Mouse (Mus musculus) frontal cortex, adult (tissue): ENCODE data around the gene Sparcl1.
A peak's percentile ranks its signal among the peaks of the same experiment; 100 is the strongest.

Experiments
- ATAC-seq: cut with Nextera tagmentation; 2 replicates; pipeline ENCODE4 v1.9.2; 2017; ENCODE audit warnings: mild to moderate bottlenecking, moderate library complexity, mixed read lengths; ENCODE audit not compliant: low TSS enrichment

Sparcl1 gene

DNA sequence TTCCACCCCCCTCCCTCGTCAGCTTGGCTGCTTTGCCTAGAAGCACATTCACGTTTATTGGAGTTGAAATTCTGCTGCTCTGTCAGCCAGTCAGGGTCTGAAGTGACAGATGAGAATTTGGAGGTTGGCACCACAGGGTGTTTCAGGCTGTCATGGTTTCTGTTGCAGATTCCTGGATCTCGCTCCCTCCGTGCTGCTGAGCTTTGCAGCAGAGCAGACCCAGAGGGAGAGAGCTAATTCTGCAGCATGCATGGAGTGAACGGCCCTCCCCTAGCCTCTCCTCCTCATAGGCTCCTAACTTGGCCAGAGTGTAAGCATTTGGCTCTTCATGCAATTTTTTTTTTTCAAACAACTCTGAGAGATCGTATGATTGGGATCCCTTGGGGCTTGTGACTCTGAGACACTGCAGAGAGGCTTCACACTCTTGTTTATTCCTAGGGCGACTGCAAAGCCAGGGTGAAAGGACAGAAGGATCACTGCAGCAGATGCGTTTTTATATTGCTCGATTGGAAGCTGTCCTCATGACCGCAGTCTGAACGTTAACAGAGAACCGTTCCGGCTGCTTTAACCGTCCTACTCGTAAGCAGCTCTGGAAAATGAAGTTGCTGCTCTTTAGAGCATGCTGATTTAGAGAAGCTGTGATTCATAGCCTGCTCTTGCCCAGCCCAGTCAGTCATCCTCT lies at the start of gene Sparcl1:
Sparcl1 (minus strand) TSS at position 243 of the 682 bp plus-strand sequence.
- ATAC-seq: peak; percentile 50

DNA sequence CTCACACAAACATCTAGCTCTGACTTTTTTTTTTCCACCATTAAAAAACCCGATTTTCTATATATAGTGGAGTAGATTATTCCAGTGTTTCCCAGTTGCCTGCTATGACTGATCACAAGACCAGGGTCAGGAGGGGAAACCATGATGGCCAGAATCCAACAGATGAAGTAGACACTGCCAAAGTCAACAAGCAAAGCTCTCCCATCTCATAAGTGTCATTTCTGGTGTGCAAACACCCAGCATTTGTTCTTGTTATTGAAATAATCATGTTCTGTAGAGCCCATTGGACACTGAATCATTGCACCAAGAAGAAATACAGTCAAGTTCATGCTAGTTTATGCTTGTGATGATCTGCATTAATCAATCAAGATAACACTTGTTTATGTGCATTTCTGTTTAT lies 47.9 kb upstream of the Sparcl1 start:
- ATAC-seq: no peak

DNA sequence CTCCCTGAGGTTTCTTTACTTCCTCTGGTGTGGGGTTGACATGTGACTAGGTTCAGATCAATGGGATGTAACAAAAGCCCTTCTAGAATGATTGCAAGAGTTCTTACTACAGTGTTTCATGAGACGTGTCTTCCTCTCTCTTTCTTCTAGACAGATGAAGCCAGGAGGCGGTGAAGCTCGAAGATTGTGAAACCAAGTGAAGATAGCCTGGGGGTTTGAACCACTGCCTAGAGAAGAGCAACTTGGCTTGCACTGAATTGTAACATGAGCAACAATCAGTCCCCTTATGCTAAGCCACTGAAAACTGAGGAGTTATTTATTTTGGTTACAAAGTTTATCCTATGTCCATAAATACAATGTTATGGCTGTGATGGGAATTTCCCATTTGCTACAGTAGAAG lies 47.0 kb upstream of the Sparcl1 start:
- ATAC-seq: no peak

DNA sequence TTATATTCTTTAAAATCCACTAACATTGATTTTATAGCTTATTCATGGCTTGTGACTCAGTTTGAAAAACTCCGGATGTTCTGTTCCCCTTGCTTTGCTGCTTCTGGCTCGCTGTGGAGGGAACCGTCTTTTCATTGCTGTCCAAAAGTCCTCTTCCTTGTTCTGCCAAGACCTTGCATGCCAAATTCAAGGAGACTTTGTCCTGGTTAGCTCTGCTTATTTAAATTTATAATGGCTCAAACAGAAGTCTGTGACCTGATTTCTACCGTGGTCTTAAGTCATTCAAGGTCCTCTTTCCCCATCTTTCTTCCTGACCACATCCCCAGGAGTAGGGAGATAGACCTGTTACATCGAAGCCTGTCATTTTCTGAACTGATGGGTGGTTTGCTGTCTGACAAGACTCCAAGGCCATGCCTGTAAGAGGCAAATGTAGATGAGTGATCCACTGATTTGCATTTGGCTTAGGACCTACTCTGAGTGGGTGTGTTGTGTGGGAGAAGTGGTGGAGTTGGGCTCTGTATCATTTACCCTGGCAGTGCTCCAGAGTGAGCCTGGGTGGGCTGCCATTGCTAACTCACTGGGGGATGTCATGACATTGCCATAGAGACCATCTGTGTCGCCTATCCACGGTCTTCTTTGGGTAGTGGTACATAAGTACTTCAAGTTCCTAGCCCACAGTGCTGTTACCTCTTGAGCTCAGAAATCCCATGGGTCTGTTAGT lies 45.0 kb upstream of the Sparcl1 start:
- peak; percentile 80 for ATAC-seq

DNA sequence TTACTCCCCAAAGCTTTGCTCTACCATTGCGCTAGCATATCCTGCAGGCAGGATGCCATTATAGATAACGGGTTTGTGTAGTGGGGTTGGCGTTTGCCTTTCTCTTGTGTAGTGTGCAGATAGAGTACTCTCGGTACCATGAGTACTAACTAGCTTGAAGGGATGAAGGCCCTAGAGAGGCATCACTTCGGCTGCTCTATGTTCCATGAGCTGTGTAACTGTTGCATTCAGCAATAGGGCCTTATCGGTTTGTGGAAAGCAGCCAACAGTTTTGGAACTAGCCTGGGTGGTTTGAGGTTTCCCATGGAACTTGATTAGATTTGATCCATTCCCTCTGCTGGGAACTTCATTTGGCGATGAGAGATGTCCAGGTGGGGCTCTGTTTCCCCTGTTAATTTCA lies 44.2 kb upstream of the Sparcl1 start:
- ATAC-seq: no peak

DNA sequence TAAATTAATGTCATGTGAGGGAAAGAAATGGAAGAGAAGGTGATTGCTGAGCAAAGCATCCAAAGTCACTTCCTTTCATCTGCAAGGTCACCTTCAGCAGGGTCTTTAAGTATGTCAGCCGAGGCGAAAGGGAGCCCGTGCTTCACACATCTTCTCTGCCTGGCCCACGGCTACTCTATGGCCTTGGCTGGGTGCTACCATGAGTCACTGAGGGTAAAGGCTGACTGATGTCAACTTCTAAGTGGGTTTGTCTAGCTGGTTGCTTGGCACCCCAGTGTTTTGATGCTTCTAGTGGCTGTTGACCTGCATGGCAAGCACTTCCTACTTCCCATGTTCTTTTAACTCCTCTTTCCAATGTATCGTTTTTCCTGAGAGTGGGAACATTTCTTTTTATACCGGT lies 36.7 kb upstream of the Sparcl1 start:
- no peak for ATAC-seq

DNA sequence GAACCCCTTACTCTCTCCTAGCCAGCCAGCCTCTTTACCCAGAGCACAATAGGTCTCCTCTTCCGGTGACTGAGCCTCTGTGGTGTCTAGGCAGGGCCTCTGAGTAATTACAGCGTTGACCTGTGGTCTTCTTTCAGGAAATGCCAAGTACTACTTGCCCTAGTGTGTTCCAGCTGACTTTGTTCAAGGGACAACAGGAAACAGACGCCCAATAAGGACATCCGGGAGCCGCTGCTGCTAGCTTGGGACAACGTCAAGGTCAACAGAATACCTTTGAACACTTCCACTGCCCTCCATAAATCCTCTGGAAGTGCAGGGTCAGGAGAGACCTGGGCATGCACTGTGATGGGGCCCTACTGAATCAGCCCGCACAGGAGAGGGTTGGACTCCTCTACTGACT lies 35.8 kb upstream of the Sparcl1 start:
- ATAC-seq: no peak

DNA sequence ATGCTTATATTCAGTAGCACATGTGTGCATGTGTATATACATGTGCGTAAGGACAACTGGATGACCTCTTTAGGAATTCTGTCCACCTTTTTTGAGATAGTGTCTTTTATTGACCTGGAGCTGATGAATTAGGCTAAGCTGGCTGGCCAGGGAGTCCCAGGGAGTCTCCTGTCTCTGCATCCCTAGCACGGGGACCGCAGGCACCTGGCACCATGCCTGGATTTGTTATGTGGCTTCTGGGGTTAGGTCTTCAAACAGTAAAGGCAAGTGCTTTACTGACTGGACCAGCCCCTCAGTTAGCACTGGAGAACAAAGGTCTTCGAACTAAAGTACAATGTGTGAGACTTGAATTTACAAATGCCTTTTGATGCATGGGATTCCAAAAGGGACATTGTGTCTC lies 30.5 kb upstream of the Sparcl1 start:
- ATAC-seq: no peak

DNA sequence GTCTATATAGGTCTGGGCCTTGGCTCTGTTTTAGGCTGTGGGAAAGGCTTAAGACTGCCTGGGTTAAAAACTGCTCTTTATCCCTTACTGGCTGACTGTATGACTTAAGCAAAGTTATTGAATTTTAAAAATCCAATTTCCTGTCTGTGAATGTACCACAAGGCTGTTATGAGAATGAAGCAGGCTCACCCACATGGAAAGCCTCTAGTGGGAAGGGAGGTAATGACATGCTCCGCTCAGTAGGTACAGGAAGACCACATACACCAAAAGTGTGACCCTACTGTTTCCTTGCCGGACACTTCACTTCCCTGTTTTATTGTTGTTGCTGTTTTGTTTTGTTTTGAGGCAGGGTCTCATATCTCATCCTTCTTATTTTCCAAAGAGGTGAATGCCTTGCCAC lies 27.5 kb upstream of the Sparcl1 start:
- peak; percentile 83 for ATAC-seq

DNA sequence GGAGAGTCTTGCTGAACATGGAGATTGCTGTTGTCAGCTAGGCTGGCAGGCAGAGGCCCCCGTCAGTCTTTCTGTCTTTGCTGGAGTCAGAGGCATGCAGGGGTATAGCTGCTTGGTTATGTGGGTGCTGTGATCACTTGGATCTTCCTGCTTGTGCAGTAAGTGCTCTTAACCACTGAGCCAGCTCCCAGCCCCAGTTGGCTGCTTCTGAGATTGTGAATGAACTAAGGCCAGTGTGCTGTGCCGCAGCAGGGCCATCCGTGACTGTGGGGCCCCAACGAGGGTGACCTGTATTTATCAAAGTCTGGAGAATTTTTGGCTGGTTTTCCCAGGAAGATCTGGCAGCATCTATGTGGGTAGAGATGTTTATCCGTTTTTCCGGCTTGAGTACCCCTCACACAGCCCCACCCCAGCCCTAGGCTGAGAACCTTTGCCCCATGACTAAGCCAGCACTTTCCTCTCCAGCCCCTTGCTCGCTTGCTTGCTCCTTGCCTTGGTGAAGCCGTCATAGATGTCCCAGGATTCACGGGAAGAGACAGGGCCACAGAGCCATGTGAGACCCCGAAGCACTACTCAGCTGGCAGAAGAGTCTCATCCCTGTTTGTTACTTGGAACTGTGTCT lies 24.5 kb upstream of the Sparcl1 start:
- ATAC-seq: no peak

DNA sequence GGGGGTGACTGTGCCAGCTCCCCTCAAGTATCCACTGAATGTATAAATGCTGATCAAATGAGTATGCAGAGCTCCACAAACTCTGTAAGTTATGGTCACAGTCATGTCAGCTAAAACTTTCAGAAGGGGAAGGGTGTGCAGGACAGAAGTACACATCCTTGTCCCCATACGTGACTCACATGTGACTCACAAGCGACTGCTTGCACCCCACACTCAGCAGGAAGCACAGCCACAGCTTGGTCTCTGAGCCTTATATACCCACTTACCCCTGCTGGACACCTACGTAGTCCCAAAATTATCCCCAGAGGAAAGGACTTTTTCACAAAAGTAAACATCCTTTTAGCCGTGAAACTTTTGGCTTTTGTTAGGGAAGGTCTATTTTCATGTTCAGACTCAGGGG lies 20.2 kb upstream of the Sparcl1 start:
- peak; percentile 90 for ATAC-seq

DNA sequence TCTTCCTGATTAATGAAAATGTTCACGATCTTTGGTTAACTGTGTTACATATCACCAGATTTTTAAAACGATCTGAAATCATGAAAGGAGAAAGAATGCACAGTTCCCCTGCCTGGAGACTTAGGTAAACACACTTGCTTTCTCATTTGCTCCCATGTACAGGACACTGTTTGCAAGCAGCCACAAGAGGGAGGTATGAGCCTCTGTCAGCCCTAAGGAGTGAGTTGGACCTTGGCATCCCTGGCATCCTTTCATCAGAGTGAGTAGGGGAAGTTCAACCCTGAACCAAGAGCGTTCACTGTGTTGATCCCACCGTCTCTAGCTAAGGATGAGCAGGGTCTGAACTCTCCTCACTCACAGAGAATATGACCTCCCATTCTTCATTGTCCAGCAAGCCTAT lies 18.0 kb upstream of the Sparcl1 start:
- ATAC-seq: peak; percentile 89

DNA sequence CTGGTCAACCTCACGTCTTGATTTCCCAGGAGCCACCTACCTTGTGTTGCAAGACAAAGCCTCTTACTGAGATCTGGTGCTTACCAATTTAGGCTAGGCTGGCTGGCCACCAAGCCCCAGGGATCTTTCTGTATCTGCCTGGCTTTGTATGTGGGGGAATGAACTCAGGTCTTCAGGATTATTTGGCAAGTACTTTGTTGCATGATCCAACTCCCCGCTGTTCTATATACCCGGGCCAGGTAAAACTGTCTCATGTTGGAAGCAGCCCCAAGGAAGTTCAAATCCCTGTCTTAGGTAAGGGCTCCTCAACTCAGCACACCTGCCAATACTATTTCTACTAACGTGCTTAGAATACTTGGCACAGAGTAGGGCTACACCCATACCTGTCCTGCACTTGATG lies 17.4 kb upstream of the Sparcl1 start:
- ATAC-seq: no peak

DNA sequence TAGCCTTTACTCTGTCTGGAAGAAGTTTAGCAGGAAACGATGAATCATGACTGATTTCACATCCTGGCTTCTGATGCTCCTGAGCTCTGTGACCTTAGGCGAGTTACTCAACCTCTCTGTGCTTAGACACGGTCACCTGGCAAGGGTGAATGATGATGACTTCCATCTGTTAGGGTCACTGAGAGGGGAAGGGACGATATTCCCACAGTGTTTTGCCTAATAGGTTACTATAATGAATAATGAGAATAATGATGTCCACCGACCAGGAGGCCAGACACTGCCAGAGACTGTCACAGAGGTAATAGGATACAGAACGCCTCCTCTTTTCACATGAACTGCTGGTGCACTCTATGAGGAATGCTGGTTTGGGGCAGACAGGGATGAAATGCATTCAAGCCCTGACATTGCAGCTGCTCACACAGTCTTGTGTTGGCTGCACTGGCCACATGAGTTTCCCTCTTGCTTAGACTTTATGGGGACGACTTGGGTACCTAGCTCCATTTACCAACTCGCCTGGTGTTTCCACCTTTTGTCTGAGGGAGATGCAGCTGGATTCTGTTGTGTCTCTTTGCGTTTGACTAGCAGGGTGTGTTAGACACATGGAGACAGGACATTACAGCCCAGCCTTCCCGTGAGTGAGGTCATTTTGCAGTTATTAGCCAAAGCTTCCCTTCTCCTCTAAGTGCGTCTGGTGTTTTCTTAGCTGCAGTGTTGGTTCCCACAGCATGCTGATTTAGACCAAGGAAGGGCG lies 14.9 kb upstream of the Sparcl1 start:
- ATAC-seq: no peak

DNA sequence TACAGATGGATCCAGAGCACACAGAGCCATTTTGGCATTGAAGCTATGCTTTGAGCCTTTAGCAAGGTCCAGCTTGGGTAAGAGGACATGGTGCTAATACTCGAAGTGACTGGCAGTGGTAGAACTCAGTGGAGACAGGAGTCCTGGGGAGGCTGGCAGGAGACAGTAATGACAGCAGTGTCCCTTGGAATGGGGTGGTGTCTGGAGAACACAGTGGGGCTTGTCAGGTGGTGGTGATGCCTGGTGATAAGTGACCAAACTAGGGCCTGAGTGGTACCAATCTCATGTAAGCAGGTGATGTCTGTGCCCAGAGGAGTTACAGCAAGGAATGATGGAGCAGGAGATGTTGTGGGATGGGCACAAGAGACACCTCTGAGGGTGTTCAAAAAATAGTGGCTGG lies 13.8 kb upstream of the Sparcl1 start:
- ATAC-seq: no peak

DNA sequence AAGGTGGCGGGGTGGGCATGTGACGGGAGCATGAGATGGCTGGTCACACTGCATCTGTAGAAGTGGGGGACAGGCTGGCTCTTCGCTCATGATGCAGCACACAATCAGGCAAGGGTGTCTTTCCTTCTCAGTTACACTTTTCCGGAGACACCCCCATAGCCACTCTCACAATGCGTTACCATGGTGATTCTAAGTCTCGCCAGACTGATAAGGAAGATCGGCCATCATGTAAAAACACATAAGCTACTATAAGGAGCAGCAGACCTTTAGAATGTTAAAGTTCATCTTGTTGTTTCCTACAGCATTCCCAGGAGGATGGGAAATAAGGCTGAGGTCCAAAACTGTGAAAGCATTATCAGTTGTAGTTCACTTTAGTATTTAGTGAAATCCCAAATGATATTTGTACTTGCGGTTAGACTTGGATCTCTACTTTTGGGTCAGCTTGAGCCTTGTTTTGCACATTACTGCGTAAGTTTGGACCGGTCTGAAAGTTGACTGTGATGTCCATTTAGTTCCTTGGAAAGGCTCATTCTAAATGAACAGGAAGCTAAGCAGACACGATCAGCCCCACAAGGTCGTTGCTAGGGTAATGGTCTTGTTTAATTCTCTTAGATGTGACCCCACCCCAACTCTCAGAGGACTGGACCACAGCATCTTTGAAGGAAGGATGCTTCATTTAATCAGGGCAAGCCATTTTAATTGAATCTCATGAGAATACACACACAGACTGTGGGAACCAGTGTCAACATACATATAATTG lies 13.2 kb upstream of the Sparcl1 start:
- ATAC-seq: peak; percentile 87

DNA sequence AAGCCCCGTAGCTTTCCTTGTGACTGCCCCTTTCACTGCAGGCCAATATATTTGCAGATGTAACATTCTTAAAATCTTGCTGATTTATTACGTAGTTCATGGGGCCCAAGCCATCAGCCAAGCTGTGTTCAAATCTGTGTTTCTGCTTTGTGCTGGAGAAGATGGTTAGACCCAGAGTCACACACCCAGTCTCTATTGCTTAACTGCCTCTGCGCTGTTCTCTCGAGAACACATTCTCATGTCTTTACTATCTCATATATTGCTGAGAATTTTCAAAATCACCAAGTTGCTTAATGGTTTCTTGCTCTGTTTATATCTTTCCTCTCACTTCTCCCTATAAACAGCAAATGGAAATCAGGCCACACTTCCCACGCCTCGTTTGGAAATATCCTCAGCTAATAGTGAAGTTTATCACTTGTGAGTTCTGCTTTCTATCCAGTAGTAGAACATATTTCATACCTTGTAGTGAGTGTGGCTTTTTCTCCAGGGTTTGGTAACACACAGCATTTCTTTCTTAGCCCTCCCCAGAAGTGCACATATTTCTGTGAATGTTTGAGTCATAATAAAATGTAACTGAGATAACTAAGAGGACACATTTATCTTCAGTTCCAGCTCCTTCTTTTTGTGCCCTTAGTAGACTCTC lies 10.6 kb upstream of the Sparcl1 start:
- peak; percentile 44 for ATAC-seq

DNA sequence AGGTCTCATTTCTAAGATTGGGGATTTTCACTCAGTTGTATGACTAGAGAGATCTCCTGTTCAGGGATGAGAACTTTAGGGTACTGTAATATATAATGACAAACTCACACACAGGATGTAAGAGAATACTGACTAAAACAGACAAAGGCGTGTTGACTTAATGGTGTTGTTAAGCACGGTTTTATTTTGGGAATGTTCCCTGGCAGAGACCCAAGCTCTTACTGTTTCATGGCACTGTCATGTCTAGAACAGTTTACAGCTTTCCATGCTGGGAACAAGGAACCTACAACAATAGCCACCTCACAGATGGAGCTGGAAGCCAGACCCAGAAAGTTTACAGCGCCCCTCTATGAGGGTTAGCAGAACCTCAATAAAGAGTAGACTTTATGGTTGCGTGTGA lies 2.4 kb upstream of the Sparcl1 start:
- no peak for ATAC-seq

DNA sequence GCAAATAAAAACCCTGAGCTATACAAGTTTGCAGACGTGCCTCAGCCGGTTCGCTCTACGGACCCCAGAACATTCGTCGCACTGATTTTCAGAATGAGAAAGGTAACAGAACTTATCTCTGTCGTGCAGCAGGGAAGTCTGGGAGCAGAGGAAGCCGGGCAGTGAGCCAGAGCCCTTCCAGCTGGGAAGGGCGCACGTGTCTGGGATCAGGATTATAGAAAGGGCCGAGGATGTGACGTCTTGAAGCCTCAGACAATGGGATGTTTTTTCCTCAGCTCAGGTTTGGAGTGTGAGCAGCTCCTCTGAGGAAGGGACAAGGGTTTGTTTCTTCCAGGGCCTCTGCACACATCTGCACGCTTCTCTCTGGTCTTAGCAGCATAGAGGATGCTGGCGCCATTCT lies 1.6 kb upstream of the Sparcl1 start:
- ATAC-seq: no peak

DNA sequence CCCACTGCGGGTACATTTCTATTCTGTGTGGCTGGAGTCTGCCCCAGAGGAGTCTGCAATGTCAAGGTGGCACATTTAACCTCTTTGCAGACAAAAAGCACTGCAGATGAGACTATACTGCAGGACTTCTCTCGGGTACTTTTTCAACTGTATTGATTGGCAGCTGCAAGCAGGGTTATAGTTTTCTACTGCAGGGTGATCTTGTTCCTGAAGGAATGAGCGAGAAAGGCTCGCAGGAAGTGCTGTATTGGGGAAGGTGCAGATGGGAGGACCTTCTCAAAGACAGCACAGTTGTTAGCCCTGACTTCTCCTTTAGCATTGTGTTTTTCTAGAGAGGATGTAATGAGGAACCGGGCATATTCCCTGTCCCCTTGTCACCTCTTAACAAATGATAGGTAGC lies 1.0 kb downstream of the Sparcl1 start:
- no peak for ATAC-seq

DNA sequence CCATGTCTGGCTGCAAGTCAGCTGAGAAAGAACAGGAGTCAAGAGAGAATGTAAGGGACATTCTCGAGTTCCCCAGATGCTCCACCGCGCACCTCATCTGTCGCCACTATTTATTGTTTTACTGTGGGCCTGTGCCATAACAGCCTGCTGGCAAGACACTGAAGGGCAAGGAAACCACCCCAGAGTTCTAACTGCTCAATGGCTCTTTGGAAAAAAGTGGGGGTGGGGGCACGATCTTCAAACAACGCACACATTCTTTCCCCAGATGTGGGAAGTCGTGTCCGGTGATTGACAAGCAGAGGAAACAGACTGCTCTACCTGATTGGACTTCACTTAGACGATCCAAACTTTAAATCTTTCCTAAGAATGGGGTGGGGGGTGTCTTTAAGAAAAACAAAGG lies 1.5 kb downstream of the Sparcl1 start:
- ATAC-seq: no peak
